Mouse (Mus musculus) heart, postnatal 0 days (tissue): ENCODE measurements at regions not wholly inside any gene's neighbourhood (a gene's known extent, or its start where the extent isn't known, plus 50 kb on each side); places are given as distances from the start of the nearest gene placed in this dataset.

Experiments used
- ATAC-seq: fragments of 200-750 bp; cut with Nextera tagmentation; 2 replicates; pipeline ENCODE4 v1.8.0; 2017; ENCODE audit warnings: low read depth, moderate number of reproducible peaks, moderate library complexity; ENCODE audit not compliant: insufficient read depth
- DNase-seq: peaks from one replicate; pipeline ENCODE4 v3.0.0-alpha.2; 2016; ENCODE audit warnings: low spot score
- H3K27ac ChIP-seq: fragments of 300-500 bp; sonication (generic); 2 replicates; pipeline ENCODE4 v1.5.1; 2014; ENCODE audit warnings: low read depth, mild to moderate bottlenecking
- H3K27me3 ChIP-seq: fragments of 300-500 bp; sonication (generic); 2 replicates; pipeline ENCODE4 v1.6.1; 2014; ENCODE audit warnings: low read length, mixed read lengths; ENCODE audit not compliant: control insufficient read depth, insufficient read depth
- H3K36me3 ChIP-seq: fragments of 300-500 bp; sonication (generic); replicated peaks from 2 replicates; pipeline ENCODE4 v1.6.1; 2014; ENCODE audit warnings: low read length, mixed read lengths; ENCODE audit not compliant: control insufficient read depth, insufficient read depth
- H3K4me1 ChIP-seq: fragments of 300-500 bp; sonication (generic); 2 replicates; pipeline ENCODE4 v1.6.1; 2014; ENCODE audit warnings: antibody characterized with exemption; ENCODE audit not compliant: control insufficient read depth, insufficient read depth
- H3K4me2 ChIP-seq: fragments of 300-500 bp; sonication (generic); 2 replicates; pipeline ENCODE4 v1.6.1; 2014; ENCODE audit warnings: low read depth, mild to moderate bottlenecking, low read length, moderate library complexity
- H3K4me3 ChIP-seq: fragments of 300-500 bp; sonication (generic); 2 replicates; pipeline ENCODE4 v1.5.1; 2014; ENCODE audit warnings: low read depth, low read length
- H3K9ac ChIP-seq: fragments of 300-500 bp; sonication (generic); replicated peaks from 2 replicates; pipeline ENCODE4 v1.6.1; 2014; ENCODE audit warnings: low read depth, low read length, mixed read lengths
- H3K9me3 ChIP-seq: fragments of 300-500 bp; sonication (generic); replicated peaks from 2 replicates; pipeline ENCODE4 v1.6.1; 2016; ENCODE audit warnings: low read length; ENCODE audit not compliant: control insufficient read depth
- CTCF ChIP-seq: IDR thresholded peaks from 2 replicates; pipeline ENCODE4 v1.5.1; 2016; ENCODE audit warnings: antibody characterized with exemption, control low read depth, low read depth
- EP300 ChIP-seq: IDR thresholded peaks from 2 replicates; pipeline ENCODE4 v1.6.1; 2016; ENCODE audit warnings: antibody characterized with exemption, low read depth
- WGBS: fragments of 180-500 bp; shearing (Covaris S2); extraction: QIAGEN DNeasy Blood & Tissue Kit; methylation state at CpG from one replicate; pipeline ENCODE4 v1.1.7; 2014; 5-methylcytosine and 5-hydroxymethylcytosine counted together

- Histone ChIP-seq H3K9me3 (no peaks in the 10 kb centered on the region; the same call in 1 of the 2 replicates), H3K36me3 (no peaks in the 10 kb centered on the region), H3K4me2 (no peak overlapping the region), H3K9ac (no peak overlapping the region), H3K27me3 (no peaks in the 10 kb centered on the region), H3K4me1 (no peaks in the 10 kb centered on the region), H3K4me3 (no peak overlapping the region), H3K27ac (no peak overlapping the region)
- WGBS, result 76% methylated on average over 4 of the region's 4 CpGs
- DNase-seq, result no peak
- ATAC-seq, result no peak
- no peak for TF ChIP-seq CTCF
- TF ChIP-seq EP300, result no peak
Observed at GRCm38 (mm10) chr7:134534821-134535220, 135.6 kb upstream of the Dock1 start.

GRCm38 (mm10) chr7:134541699-134542098 lies 128.8 kb upstream of the Dock1 start:
- no peaks in the 10 kb centered on the region for H3K27me3 ChIP-seq
- 32% methylated on average over 2 of the region's 2 CpGs for WGBS
- DNase-seq (no peak), ATAC-seq (no peak)
- TF ChIP-seq EP300, result no peak
- no peak for TF ChIP-seq CTCF
- H3K4me1 ChIP-seq, result no peaks in the 10 kb centered on the region
- no peak overlapping the region for H3K4me2 ChIP-seq
- H3K36me3 ChIP-seq, result no peaks in the 10 kb centered on the region
- no peak overlapping the region for H3K9ac ChIP-seq
- H3K9me3 ChIP-seq, result no peaks in the 10 kb centered on the region
- no peak overlapping the region for H3K27ac ChIP-seq
- H3K4me3 ChIP-seq, result no peak overlapping the region

- H3K36me3 ChIP-seq, result no peaks in the 10 kb centered on the region
- no peaks in the 10 kb centered on the region for H3K9me3 ChIP-seq
- no peak overlapping the region for H3K4me3 ChIP-seq
- no peak overlapping the region for H3K9ac ChIP-seq
- H3K27me3 ChIP-seq, result no peaks in the 10 kb centered on the region
- no peak for DNase-seq
- no peak overlapping the region for H3K4me2 ChIP-seq
- H3K4me1 ChIP-seq, result peaks cover 10% of the 10 kb centered on the region
- WGBS, result 80% methylated on average over 6 of the region's 6 CpGs
- no peak for ATAC-seq
- TF ChIP-seq EP300 (no peak), CTCF (no peak)
- no peak overlapping the region for H3K27ac ChIP-seq
Observed at GRCm38 (mm10) chr7:134546187-134546586, 124.3 kb upstream of the Dock1 start.

GRCm38 (mm10) chr7:134549286-134549919 lies 121.1 kb upstream of the Dock1 start:
- no peak; the same call in 1 of the 2 replicates for ATAC-seq
- Histone ChIP-seq H3K9me3 (no peaks in the 10 kb centered on the region), H3K4me2 (no peak overlapping the region), H3K36me3 (no peaks in the 10 kb centered on the region), H3K4me1 (peaks cover 16% of the 10 kb centered on the region), H3K4me3 (no peak overlapping the region), H3K27me3 (no peaks in the 10 kb centered on the region), H3K9ac (no peak overlapping the region), H3K27ac (no peak overlapping the region)
- 59% methylated on average over 8 of the region's 8 CpGs for WGBS
- TF ChIP-seq CTCF, result no peak
- no peak for TF ChIP-seq EP300
- peak; percentile 10 for DNase-seq

- no peaks in the 10 kb centered on the region for H3K36me3 ChIP-seq
- no peak overlapping the region for H3K9ac ChIP-seq
- no peak overlapping the region for H3K27ac ChIP-seq
- H3K4me1 ChIP-seq, result peaks cover 16% of the 10 kb centered on the region
- no peaks in the 10 kb centered on the region for H3K9me3 ChIP-seq
- ATAC-seq (0 out of 2 replicates have a peak, but pooled peaks have one; percentile 30), DNase-seq (no peak)
- H3K27me3 ChIP-seq, result no peaks in the 10 kb centered on the region
- TF ChIP-seq EP300 (no peak), CTCF (no peak)
- no peak overlapping the region for H3K4me2 ChIP-seq
- WGBS, result 34% methylated on average over 7 of the region's 7 CpGs
- H3K4me3 ChIP-seq, result no peak overlapping the region
Observed at GRCm38 (mm10) chr7:134550221-134550809, 120.1 kb upstream of the Dock1 start.

- no peak overlapping the region for H3K9ac ChIP-seq
- 43% methylated on average over 6 of the region's 6 CpGs for whole genome bisulfite sequencing
- H3K4me2 ChIP-seq, result no peak overlapping the region
- peak; percentile 8 for DNase-seq
- H3K27ac ChIP-seq, result no peak overlapping the region
- ATAC-seq, result no peak
- TF ChIP-seq CTCF (no peak), EP300 (no peak)
- no peak overlapping the region for H3K4me3 ChIP-seq
- no peaks in the 10 kb centered on the region for H3K36me3 ChIP-seq
- H3K27me3 ChIP-seq, result no peaks in the 10 kb centered on the region
- no peaks in the 10 kb centered on the region for H3K9me3 ChIP-seq
- peaks cover 16% of the 10 kb centered on the region for H3K4me1 ChIP-seq
Observed at GRCm38 (mm10) chr7:134552051-134552451, 118.4 kb upstream of the Dock1 start.
